Mouse (Mus musculus) regulatory T cell (primary cell): ENCODE data around the gene Oard1.

Source experiments
- in situ Hi-C: fragments of 300-600 bp; cut with MboI, MseI; formaldehyde crosslinking; loops from one replicate; pipeline ENCODE4 v1.15.1; 2025; ENCODE audit warnings: high pct_unique_total_duplicates

The Oard1 gene

DNA sequence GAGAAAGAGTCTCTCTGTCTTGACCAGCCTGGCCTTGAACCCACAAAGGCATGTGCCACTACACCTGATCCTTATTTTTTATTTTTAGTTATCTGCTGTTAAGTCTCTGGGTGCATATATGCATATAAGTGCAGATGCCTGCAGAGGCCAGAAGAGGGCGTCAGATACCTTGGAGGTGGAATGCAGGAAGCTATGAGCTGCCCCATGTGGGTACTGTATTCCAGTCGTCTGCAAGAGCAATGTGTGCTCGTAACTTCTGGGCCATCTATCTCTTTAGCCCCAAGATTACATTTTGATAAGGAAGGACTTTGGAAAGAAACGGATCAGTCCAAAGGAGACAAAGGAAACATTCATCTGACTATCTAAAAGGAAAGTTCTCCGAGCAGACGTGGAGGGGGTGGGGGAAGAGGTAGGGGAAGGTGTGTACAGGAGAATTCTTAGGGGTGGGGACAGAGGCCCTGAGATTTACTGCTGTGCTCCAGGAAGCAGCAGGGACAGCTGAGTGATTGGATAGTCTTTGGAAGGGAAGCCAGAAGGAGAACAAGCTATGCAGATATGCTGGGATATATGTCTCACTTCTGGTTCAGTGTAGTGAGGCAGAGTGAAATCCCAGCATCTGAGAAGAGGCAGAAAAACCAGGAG, 24.0 kb downstream of the Oard1 start:
- in situ Hi-C loops = no loop called here

DNA sequence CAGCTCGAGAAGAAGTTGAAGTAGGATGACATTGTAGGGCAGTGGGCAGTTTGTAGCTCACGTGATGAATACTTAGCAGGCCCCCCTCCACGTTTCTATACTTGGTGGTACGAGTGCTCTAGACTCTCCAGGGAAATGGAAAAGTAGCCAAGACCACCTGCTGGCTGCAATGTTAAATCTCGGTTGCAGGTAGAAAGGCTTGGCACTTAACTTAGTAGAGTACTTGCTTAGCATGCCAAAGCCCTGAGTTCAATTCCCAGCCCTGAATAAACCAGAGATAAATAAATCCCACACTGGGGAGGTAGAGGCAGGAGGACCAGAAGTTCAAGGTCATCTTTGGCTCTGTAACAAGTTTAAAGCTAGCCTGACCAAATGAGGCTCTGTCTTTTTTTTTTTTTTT, 24.7 kb downstream of the Oard1 start:
- in situ Hi-C loops = no loop called here

DNA sequence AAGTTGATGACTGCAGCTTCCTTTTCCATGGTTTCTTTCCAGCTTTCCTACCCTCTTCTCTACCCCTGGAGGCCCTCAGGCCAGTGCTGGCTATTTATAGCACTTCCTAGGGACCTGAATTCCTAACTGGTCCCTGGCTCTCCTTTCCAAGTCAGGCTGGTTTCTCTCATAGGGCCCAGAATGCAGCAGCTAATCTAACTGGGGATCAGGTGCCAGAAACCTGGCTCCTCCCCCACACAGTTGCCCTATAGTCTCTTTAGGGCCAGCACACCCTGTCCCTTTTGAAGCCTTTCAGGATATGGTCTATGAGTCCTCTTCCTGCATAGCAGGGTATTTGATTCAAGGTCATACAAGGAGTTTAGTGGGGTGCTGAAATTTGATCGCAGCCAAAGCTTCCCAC, 26.7 kb downstream of the Oard1 start:
- in situ Hi-C loops = no loop called here

DNA sequence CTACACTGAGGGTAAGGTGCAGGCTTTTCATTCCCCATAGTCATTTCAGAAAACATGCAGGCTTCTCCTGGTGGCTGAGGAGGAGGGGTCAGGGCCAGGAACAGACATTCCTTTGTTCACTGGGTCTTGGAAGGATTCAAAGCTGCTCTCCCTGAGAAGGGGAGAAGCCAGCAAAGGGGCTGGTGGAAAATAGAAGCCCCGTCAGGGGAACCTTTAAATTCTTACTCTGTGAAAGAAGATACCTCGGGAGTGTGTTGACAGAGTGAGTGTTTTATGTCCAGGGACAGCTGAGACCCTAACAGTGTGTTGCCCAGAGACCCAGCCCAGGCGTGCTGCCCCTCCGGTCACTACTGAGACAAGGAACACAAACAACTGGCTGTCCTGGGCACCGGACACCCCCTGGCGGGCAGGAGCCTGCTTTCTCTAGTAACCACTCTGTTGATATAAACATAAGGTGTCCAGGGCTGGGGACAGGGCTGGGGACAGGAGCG, 27.7 kb downstream of the Oard1 start:
- in situ Hi-C loops = no loop called here

DNA sequence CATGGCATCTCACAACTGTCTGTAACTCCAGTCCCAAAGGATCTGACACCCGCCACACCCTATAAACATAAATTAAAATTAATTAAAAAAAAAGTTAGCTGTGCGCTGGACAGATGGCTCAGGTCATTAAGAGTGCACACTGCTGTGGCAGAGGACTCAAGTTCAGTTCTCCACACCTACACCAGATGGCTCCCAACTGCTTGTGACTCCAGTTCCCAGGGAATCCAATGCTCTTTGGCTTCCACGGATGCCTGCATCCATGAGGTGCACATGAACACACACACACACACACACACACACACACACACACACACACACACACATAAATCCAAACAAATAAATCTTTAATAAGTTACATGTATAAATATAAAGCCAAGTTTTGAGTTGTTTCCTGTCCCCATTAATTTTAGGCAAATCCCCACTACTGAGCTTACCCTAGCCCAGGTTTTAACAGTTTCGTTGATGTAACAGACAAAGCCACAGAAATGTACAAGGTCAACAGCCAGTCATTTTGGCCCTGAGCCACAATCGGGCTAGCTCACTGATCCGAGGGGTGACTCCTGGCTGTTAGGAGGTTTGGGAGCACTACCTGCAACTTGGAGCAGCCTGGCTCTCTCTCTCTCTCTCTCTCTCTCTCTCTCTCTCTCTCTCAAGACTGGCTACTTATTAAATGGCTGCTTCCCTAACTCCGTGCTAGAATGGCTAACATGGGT, 33.1 kb downstream of the Oard1 start:
- in situ Hi-C loops = no loop called here

DNA sequence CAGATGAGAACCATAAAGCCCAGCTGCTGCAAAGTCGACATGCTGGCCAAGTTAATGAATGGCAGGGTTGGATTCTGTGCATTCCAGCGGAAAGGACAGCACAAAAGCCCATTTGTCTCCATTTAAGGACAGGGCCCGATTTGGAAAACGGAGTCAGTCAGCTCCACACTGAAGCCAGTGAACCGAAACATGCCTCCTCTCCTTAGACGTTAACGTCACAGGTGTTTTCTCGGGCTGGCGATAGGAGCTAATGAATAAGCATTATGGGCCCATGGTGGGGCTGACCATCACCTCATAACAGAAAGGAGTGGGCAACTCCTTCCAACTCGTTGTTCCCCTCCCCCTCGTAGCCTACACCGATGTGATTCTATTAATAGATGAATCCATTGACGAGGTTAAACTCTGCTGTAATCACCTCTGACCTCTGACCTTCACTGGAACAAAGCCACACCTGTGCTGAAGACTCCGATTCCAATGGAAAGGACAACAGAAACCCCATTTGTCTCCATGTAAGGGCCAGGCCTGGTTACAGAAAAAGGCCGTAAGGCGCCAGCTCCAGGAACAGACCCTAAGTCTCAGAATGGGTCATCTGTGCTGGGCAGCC, 33.8 kb downstream of the Oard1 start:
- in situ Hi-C loops = no loop called here

DNA sequence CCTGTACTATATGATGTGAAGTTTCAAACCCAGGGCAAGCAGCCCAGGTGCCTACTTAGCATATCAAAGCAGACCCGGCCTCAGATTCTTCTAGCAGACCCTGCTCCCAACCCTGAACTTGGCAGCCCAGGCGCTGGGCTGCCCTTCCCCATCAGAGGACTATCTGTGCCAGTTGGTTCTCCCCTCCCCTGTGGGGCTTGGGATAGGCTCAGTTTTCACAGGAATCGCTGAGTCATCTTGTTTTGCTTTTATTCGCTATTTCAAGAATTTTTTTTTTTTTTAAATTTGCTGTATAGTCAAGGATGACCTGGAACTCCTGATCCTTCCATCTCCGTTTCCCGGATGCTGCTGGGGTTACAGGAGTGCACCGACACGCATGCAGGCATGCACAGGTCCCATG, 37.9 kb downstream of the Oard1 start:
- in situ Hi-C loops = no loop called here

DNA sequence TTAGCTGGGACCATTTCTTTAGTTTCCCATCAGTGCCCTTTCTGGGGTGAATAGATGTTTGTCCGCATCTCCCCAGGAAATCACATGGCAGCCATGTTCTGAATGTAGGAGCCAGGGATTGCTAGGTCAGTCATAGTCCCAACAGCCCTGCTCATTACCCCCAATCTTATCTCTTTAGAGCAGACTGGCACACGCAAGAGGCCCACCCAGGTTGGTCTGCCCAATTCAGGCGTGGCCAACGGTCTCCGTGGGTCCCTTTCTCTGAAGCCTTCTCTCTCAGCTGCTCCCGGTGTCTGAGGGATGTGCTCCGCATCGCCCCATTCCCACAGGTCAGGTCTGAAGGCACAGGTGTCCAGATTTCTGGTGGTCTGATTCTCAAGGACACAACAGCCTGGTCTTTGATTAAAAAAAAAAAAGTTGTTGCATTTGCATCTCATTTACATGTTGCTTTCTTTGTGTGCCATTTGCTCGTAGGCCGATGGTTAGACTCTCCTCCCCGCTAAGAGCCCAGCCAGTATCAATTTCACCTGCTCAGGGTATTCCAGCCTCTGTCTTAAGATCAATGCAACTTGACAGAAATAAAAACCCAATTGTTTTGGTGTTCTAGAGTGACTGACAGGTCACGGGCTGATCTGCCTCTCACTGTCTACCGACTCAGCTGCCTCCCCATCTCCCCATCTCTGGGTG, 41.0 kb downstream of the Oard1 start:
- in situ Hi-C loops = no loop called here

DNA sequence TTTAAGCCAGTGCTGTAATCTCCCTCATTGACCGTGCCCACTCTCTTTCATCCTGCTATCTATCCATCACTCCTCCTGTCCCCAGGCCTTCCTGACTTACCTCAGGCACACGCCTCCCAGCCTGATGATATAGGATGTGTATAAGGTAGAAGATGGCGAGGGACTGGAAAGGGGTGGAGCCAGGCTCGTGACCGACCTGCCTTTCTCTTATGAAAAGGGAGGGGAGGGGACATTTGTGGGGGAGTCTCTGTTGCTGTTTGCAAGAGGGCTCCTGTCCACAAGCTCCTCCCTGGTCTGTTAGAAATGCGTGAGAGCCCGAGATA, 41.5 kb downstream of the Oard1 start, which contains the start of gene Tspo2:
TSS of gene Tspo2 (minus strand) at position 170 of the 323 bp plus-strand sequence.
- in situ Hi-C loops = no loop called here

DNA sequence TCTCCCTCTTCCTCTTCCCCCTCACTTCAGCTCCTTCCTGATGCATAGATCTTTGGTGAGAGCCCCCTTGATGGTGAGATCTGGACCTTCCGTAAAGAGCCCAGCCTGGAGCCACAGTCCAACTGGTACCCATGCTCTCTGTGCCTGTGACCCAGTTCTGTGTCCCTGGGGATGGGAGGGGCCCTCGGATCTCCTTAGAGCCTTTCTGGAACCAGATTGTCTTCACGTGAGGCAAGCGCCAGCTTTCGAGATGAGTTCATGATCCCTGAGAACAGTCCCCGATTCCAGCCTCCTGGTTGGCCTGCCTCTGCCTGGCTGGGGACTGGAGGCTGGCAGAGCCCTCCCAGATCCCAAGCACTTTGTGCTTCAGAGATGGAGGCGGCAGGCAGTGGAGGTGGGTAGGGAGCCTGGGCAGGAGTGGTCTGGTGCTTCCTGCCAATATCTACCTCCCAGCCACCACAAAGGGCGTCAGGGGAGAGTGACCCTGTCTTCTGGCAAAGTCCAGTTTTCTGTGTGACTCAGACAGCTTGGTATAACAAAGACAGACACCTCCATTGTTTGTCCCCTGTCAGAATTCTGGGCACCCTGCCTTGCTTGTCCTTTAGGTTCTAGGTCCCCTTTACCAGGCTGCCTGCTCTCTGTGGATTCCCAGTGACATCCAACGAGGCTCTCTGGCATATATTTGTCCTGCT, 42.1 kb downstream of the Oard1 start:
- in situ Hi-C loops = no loop called here

DNA sequence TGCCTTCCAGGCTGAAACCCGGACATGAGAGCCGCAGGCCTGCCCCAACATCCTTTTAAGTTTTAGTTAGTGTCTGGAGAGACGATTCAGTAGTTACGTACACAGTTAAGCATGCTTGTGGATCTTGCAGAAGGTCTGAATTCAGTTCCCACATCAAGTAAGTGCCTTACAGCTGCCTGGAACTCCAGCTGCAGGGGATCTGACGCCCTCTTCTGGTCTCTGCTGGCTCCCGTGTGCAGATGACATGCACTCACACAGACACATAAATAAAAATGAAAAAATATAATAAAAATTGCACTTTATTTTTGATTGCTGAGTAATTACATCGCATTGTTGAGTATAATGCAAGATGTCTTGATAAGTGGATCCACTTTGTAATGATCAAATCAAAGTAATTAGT, 43.7 kb downstream of the Oard1 start:
- in situ Hi-C loops = no loop called here

DNA sequence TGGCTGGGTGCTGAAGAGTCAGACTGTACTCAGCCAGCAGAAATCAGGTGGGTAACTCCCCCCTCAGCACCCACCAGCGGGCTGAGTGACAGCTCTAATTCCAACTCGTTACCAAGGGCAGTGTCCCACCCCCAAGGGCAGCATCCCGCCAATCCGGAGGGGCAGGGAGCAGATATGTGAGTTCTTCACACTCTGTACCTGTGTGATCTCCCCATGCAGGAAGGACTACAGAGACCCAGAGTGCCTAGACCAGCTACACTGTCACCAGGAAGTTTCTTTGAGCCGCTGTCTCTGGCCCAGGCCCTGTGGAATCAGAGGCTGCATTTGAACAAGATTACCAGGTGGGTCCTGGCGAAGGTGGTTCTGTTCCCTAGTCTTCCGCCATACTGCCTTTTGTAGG, 44.4 kb downstream of the Oard1 start:
- in situ Hi-C loops = no loop called here

DNA sequence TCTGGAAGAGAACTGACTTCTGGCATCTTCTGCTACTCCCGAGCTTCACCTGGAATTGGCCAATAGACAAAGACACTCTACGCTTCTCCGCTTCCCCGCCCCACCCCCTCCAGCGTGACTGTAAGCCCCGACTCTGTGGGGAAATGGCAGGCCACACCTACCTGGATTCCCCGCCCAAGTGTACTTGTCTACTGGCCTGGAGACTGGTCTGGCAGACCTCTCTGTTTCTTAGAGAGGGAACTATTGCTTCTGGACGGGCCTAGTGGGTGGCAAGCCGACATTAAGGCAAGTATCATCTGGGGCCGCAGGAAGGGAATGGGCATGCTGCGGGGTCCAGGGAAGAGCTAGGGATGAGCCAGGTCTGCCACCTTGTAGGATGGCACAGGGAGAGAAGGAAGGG, 44.9 kb downstream of the Oard1 start, which contains the start of gene Unc5cl:
TSS of gene Unc5cl (plus strand) at position 214 of the 400 bp plus-strand sequence.
- in situ Hi-C loops = no loop called here

DNA sequence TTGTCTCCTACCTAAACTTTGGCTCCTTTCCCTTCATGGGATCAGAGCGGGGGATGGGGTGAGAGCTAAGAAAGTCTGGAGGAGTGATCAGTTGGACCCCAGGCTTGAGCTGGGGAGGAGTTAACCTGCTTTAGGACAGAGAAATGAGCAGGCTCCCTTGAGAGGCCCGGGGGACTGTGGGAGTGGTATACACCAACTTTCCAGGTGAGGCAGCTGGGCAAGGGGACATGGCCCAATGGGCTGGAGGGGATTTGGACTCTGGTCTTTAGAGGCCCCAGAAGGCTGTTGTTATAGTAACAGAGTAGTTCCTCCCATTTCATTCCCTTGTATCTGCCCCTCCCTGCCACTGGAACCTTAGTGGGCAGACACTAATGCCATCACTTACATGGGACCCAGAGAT, 46.1 kb downstream of the Oard1 start:
- in situ Hi-C loops = no loop called here

DNA sequence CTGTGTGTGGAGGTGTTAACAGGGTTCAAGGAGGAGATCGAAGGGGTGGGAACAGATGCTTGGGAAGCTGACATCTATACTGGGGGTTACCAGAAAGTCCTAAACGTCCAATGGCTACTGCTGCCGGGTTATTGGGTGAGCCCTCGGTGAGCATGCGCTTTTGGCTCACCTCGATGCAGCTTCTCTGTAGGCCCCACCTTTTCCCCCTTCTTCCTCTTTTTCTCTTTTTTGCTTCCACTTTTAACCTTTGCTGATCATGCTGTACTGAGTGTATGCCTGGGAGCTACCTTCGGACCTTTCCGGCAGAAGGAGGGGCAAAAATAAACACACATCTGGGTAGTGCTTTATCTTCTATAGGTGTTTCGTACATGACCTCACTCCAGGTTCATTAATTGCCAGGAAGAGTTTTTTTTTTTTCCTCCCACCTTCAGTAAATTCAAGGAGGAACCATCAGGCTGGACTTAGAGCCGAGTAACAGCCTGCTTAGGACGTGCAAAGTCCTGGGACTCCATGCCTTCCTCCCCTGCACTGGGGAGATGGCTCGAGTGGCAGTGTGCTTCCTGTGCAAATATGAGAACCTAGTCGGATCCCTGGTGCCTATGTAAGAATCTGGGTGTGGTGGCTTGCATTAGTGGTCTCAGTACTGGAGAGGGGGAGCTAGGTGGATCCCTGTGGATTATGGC, 48.3 kb downstream of the Oard1 start:
- in situ Hi-C loops = no loop called here

DNA sequence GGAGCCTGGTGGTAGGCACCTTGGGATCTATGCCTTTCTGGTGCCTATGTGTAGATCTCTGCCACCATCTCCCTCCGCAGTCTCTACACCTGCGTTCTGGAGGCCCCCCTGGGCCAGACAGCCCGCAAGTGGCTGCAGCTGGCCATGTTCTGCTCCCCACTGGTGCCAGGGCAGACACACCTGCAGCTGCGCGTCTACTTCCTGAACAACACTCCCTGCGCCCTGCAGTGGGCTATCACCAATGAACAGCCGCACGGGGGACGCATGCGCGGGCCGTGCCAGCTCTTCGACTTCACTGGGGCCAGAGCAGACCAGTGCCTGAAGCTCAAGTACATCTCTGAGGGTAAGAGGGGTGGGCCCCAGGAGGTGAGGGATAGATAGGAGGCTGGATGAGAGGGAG, 52.3 kb downstream of the Oard1 start:
- in situ Hi-C loops = no loop called here

DNA sequence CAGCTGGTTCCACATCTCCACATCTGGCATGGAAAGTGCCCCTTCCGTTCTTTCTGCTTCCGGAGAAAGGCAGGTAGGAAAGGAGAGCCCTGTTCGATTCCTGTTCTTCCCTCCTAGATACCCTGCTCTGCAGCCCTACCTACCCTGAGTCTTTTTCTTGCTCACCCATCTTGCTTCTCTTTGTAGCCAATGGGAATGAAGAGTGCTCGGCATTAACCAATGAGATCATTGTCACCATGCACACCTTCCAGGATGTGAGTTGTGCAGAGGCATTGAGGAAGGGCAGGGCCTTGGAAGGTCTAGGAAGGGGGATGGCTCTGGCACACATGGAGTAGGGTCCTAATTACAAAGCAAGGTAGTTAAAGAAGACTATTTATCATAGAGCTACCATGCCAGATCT, 53.6 kb downstream of the Oard1 start:
- in situ Hi-C loops = no loop called here
